Mouse (Mus musculus) stomach, postnatal 0 days (tissue): ENCODE data around the gene Cox5a.

ENCODE experiments used
- CTCF ChIP-seq: IDR thresholded peaks from 2 replicates; pipeline ENCODE4 v1.5.1; 2016; ENCODE audit warnings: antibody characterized with exemption, low read depth, mild to moderate bottlenecking, moderate library complexity
- EP300 ChIP-seq: optimal IDR thresholded peaks from 2 replicates; pipeline ENCODE3; 2016; ENCODE audit warnings: antibody characterized with exemption

- TF ChIP-seq EP300 = no peak
- TF ChIP-seq CTCF = no peak
Observed at GRCm38 (mm10) chr9:57536362-57536761, 15.3 kb downstream of the Cox5a start.
